Mouse (Mus musculus): Measurements from ENCODE around the gene Retsat. TPM values are rescaled to one million over a fixed set of nuclear protein-coding genes. Genes with fewer than 3 reads are reported as not detected.

The Retsat gene
- polyA plus RNA-seq (2014; fragmentation: Nextera tagmentation; extraction: Ambion mirVana) = 23.5 and 25.2 TPM in 2 replicates

GRCm38 (mm10) chr6:72597956-72598753, at the start of gene Retsat, which contains the start of gene Elmod3:
TSS of gene Retsat (plus strand) at chr6:72598475.
TSS of gene Elmod3 (minus strand) at chr6:72598413.
- H3K9me3 ChIP-seq (ENCODE audit: control insufficient read depth, low read length) = no peaks in the 10 kb centered on the region
- H3K9ac ChIP-seq (ENCODE audit: low read length) = peak within 1 kb of the TSS; percentile 87
- peak within 1 kb of the TSS; percentile 49 to 92 for H3K4me3 ChIP-seq (ENCODE audit: control insufficient read depth in 1 of 2, insufficient read depth in 1 of 2, low read depth in 1 of 2, low read length in 2 of 2)
- H3K4me2 ChIP-seq (ENCODE audit: low read length) = peak within 1 kb of the TSS; percentile 78
- peaks cover 11 to 19% of the 10 kb centered on the region in 2 experiments for H3K4me1 ChIP-seq (ENCODE audit: control insufficient read depth in 2 of 2, insufficient read depth in 2 of 2, low read length in 2 of 2)
- H3K27ac ChIP-seq (replicated peaks in 1 of 2; ENCODE audit: control insufficient read depth in 1 of 2, insufficient read depth in 1 of 2, low read depth in 2 of 2, low read length in 2 of 2) = peak within 1 kb of the TSS; percentile 95
- WGBS = under 1% methylated on average over 38 of the region's 38 CpGs
- peaks cover 7% of the 10 kb centered on the region for H3K36me3 ChIP-seq (ENCODE audit: control insufficient read depth, insufficient read depth, low read length)
- ATAC-seq (ENCODE audit: insufficient number of reproducible peaks, insufficient read depth, low FRiP score, low read depth) = peak; percentile 87
- no peaks in the 10 kb centered on the region for H3K27me3 ChIP-seq (ENCODE audit: control insufficient read depth, insufficient read depth, low read length)

- no peak overlapping the region for H3K4me2 ChIP-seq (ENCODE audit: low read length)
Measured at GRCm38 (mm10) chr6:72549041-72549580, 49.2 kb upstream of the Retsat start.

GRCm38 (mm10) chr6:72550025-72550424, 48.2 kb upstream of the Retsat start:
- Histone ChIP-seq H3K9ac (ENCODE audit: low read length) (no peak overlapping the region), H3K4me3 (ENCODE audit: control insufficient read depth in 1 of 2, insufficient read depth in 1 of 2, low read depth in 1 of 2, low read length in 2 of 2) (no peak overlapping the region), H3K27ac (replicated peaks in 1 of 2; ENCODE audit: control insufficient read depth in 1 of 2, insufficient read depth in 1 of 2, low read depth in 2 of 2, low read length in 2 of 2) (no peak overlapping the region), H3K36me3 (ENCODE audit: control insufficient read depth, insufficient read depth, low read length) (no peaks in the 10 kb centered on the region), H3K27me3 (ENCODE audit: control insufficient read depth, insufficient read depth, low read length) (no peaks in the 10 kb centered on the region), H3K4me2 (ENCODE audit: low read length) (no peak overlapping the region), H3K4me1 (ENCODE audit: control insufficient read depth in 2 of 2, insufficient read depth in 2 of 2, low read length in 2 of 2) (peaks cover 2 to 10% of the 10 kb centered on the region in 2 experiments; a peak in 3 of 4 replicates), H3K9me3 (ENCODE audit: control insufficient read depth, low read length) (no peaks in the 10 kb centered on the region; the same call in 1 of the 2 replicates)
- no peak for ATAC-seq (ENCODE audit: insufficient number of reproducible peaks, insufficient read depth, low FRiP score, low read depth)
- 57% methylated on average over 6 of the region's 6 CpGs for WGBS

More at GRCm38 (mm10) chr6:72549041-72549580, 49.2 kb upstream of the Retsat start:
- 39% methylated on average over 9 of the region's 9 CpGs for WGBS
- Histone ChIP-seq H3K27me3 (ENCODE audit: control insufficient read depth, insufficient read depth, low read length) (no peaks in the 10 kb centered on the region), H3K9me3 (ENCODE audit: control insufficient read depth, low read length) (no peaks in the 10 kb centered on the region; the same call in 1 of the 2 replicates), H3K27ac (replicated peaks in 1 of 2; ENCODE audit: control insufficient read depth in 1 of 2, insufficient read depth in 1 of 2, low read depth in 2 of 2, low read length in 2 of 2) (no peak overlapping the region; a peak in 1 of 4 replicates), H3K4me1 (ENCODE audit: control insufficient read depth in 2 of 2, insufficient read depth in 2 of 2, low read length in 2 of 2) (peaks cover 2 to 14% of the 10 kb centered on the region in 2 experiments; a peak in 3 of 4 replicates), H3K4me3 (ENCODE audit: control insufficient read depth in 1 of 2, insufficient read depth in 1 of 2, low read depth in 1 of 2, low read length in 2 of 2) (no peak overlapping the region), H3K9ac (ENCODE audit: low read length) (no peak overlapping the region), H3K36me3 (ENCODE audit: control insufficient read depth, insufficient read depth, low read length) (no peaks in the 10 kb centered on the region)
- no peak for ATAC-seq (ENCODE audit: insufficient number of reproducible peaks, insufficient read depth, low FRiP score, low read depth)

- no peak for ATAC-seq (ENCODE audit: insufficient number of reproducible peaks, insufficient read depth, low FRiP score, low read depth)
- H3K9me3 ChIP-seq (ENCODE audit: control insufficient read depth, low read length) = no peaks in the 10 kb centered on the region; the same call in 1 of the 2 replicates
Measured at GRCm38 (mm10) chr6:72550503-72551100, 47.7 kb upstream of the Retsat start.

GRCm38 (mm10) chr6:72552171-72553078, 45.9 kb upstream of the Retsat start:
- peak; percentile 84 for ATAC-seq (ENCODE audit: insufficient number of reproducible peaks, insufficient read depth, low FRiP score, low read depth)
- Histone ChIP-seq H3K4me3 (ENCODE audit: control insufficient read depth in 1 of 2, insufficient read depth in 1 of 2, low read depth in 1 of 2, low read length in 2 of 2) (peak overlapping the region; percentile 38 to 46), H3K36me3 (ENCODE audit: control insufficient read depth, insufficient read depth, low read length) (no peaks in the 10 kb centered on the region), H3K4me2 (ENCODE audit: low read length) (peak overlapping the region; percentile 85), H3K27me3 (ENCODE audit: control insufficient read depth, insufficient read depth, low read length) (no peaks in the 10 kb centered on the region), H3K4me1 (ENCODE audit: control insufficient read depth in 2 of 2, insufficient read depth in 2 of 2, low read length in 2 of 2) (peaks cover 2 to 10% of the 10 kb centered on the region in 2 experiments; a peak in 3 of 4 replicates), H3K27ac (replicated peaks in 1 of 2; ENCODE audit: control insufficient read depth in 1 of 2, insufficient read depth in 1 of 2, low read depth in 2 of 2, low read length in 2 of 2) (peak overlapping the region; percentile 42 to 87), H3K9ac (ENCODE audit: low read length) (peak overlapping the region; percentile 67), H3K9me3 (ENCODE audit: control insufficient read depth, low read length) (no peaks in the 10 kb centered on the region)
- WGBS = 18% methylated on average over 27 of the region's 27 CpGs

More at GRCm38 (mm10) chr6:72550503-72551100, 47.7 kb upstream of the Retsat start:
- Histone ChIP-seq H3K4me3 (ENCODE audit: control insufficient read depth in 1 of 2, insufficient read depth in 1 of 2, low read depth in 1 of 2, low read length in 2 of 2) (no peak overlapping the region), H3K27ac (replicated peaks in 1 of 2; ENCODE audit: control insufficient read depth in 1 of 2, insufficient read depth in 1 of 2, low read depth in 2 of 2, low read length in 2 of 2) (no peak overlapping the region), H3K9ac (ENCODE audit: low read length) (no peak overlapping the region), H3K4me1 (ENCODE audit: control insufficient read depth in 2 of 2, insufficient read depth in 2 of 2, low read length in 2 of 2) (peaks cover 2 to 10% of the 10 kb centered on the region in 2 experiments; a peak in 3 of 4 replicates), H3K36me3 (ENCODE audit: control insufficient read depth, insufficient read depth, low read length) (no peaks in the 10 kb centered on the region), H3K27me3 (ENCODE audit: control insufficient read depth, insufficient read depth, low read length) (no peaks in the 10 kb centered on the region), H3K4me2 (ENCODE audit: low read length) (no peak overlapping the region)
- WGBS = 82% methylated on average over 10 of the region's 10 CpGs

- Histone ChIP-seq H3K36me3 (ENCODE audit: control insufficient read depth, insufficient read depth, low read length) (no peaks in the 10 kb centered on the region), H3K4me1 (ENCODE audit: control insufficient read depth in 2 of 2, insufficient read depth in 2 of 2, low read length in 2 of 2) (peaks cover 2 to 10% of the 10 kb centered on the region in 2 experiments; a peak in 3 of 4 replicates), H3K9me3 (ENCODE audit: control insufficient read depth, low read length) (no peaks in the 10 kb centered on the region), H3K27ac (replicated peaks in 1 of 2; ENCODE audit: control insufficient read depth in 1 of 2, insufficient read depth in 1 of 2, low read depth in 2 of 2, low read length in 2 of 2) (peak overlapping the region; percentile 42 to 87), H3K9ac (ENCODE audit: low read length) (peak overlapping the region; percentile 67), H3K4me3 (ENCODE audit: control insufficient read depth in 1 of 2, insufficient read depth in 1 of 2, low read depth in 1 of 2, low read length in 2 of 2) (peak overlapping the region; percentile 38 to 46), H3K27me3 (ENCODE audit: control insufficient read depth, insufficient read depth, low read length) (no peaks in the 10 kb centered on the region), H3K4me2 (ENCODE audit: low read length) (peak overlapping the region; percentile 85)
- WGBS = 17% methylated on average over 8 of the region's 8 CpGs
- ATAC-seq (ENCODE audit: insufficient number of reproducible peaks, insufficient read depth, low FRiP score, low read depth) = no peak
Measured at GRCm38 (mm10) chr6:72553079-72553412, 45.2 kb upstream of the Retsat start.

- no peak overlapping the region for H3K9ac ChIP-seq (ENCODE audit: low read length)
- 81% methylated on average over 8 of the region's 8 CpGs for WGBS
- H3K4me3 ChIP-seq (ENCODE audit: control insufficient read depth in 1 of 2, insufficient read depth in 1 of 2, low read depth in 1 of 2, low read length in 2 of 2) = no peak overlapping the region
- no peaks in the 10 kb centered on the region for H3K36me3 ChIP-seq (ENCODE audit: control insufficient read depth, insufficient read depth, low read length)
- H3K4me1 ChIP-seq (ENCODE audit: control insufficient read depth in 2 of 2, insufficient read depth in 2 of 2, low read length in 2 of 2) = peaks cover 2 to 8% of the 10 kb centered on the region in 2 experiments; a peak in 3 of 4 replicates
- H3K9me3 ChIP-seq (ENCODE audit: control insufficient read depth, low read length) = no peaks in the 10 kb centered on the region
- no peaks in the 10 kb centered on the region for H3K27me3 ChIP-seq (ENCODE audit: control insufficient read depth, insufficient read depth, low read length)
- H3K27ac ChIP-seq (replicated peaks in 1 of 2; ENCODE audit: control insufficient read depth in 1 of 2, insufficient read depth in 1 of 2, low read depth in 2 of 2, low read length in 2 of 2) = no peak overlapping the region
- ATAC-seq (ENCODE audit: insufficient number of reproducible peaks, insufficient read depth, low FRiP score, low read depth) = no peak
- H3K4me2 ChIP-seq (ENCODE audit: low read length) = no peak overlapping the region
Measured at GRCm38 (mm10) chr6:72560801-72561200, 37.5 kb upstream of the Retsat start.

Data from heart, embryonic 14.5 days (tissue).